Mouse (Mus musculus) testis, adult 2 months (tissue): ENCODE measurements around the gene Arl1.

Experiments used
- CTCF ChIP-seq: fragments of 200-500 bp; IDR thresholded peaks from 2 replicates; pipeline ENCODE4 v1.5.1; 2012; ENCODE audit warnings: low read depth, mild to moderate bottlenecking, inconsistent platforms, low read length, moderate library complexity; ENCODE audit not compliant: control insufficient read depth, insufficient read depth, insufficient replicate concordance
- POLR2A ChIP-seq: fragments of 200-500 bp; IDR thresholded peaks from 2 replicates; pipeline ENCODE4 v1.6.1; 2012; ENCODE audit warnings: low read depth, mild to moderate bottlenecking, inconsistent platforms, low read length, moderate library complexity; ENCODE audit not compliant: control insufficient read depth

- TF ChIP-seq POLR2A (no peak), CTCF (no peak)
These were observed 63.0 kb downstream of the Arl1 start for GRCm38 (mm10) chr10:88793671-88794070.
